Mouse (Mus musculus): Measurements from ENCODE around the gene Tmcc2.
A peak's percentile ranks its signal among the peaks of the same experiment; 100 is the strongest.

GRCm38 (mm10) chr1:132364896-132365557 lies 26.1 kb downstream of the Tmcc2 start:
- TF ChIP-seq EP300 (IDR thresholded peaks at IDR 0.05; ENCODE audit: low read depth) (peak; percentile 7; the same call in 1 of the 2 replicates), CTCF (IDR thresholded peaks at IDR 0.05; ENCODE audit: low read depth) (no peak)
